Mouse (Mus musculus): ENCODE data around the gene Bdkrb2. TPM values are rescaled to one million over a fixed set of nuclear protein-coding genes. Genes with fewer than 3 reads are reported as not detected.
A peak's percentile ranks its signal among the peaks of the same experiment; 100 is the strongest.

Bdkrb2 gene
- polyA plus RNA-seq, 1 experiment from 2014 or later: 5.3 TPM

DNA sequence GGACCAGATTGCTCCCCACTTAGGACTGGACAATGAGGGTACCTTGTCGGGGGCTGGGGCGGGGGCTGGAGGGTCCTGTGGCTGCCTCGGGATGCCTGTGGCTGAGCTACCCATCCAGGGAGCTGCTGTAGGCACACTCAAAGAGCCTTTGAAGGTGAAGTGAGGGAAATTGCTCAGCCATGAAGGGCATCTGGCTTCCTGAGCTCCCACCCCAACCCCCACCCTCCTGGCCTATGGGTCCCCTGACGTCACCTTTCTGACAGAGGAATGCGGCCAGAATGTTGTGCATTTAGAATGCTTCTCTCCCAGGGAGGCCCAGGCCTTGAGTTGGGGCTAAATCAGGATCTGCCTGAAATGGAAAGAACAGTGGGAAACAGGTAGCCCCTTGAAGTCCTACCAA is 7.9 kb upstream of the Bdkrb2 start:
- Histone ChIP-seq H3K4me3 (ENCODE audit: low read length) (no peak overlapping the region), H3K27me3 (replicated peaks; ENCODE audit: control insufficient read depth, insufficient read depth, low read length) (no peaks in the 10 kb centered on the region), H3K4me2 (ENCODE audit: low read depth, low read length) (no peak overlapping the region), H3K27ac (ENCODE audit: low read length) (no peak overlapping the region), H3K9ac (ENCODE audit: low read depth, low read length) (no peak overlapping the region), H3K4me1 (ENCODE audit: control insufficient read depth, insufficient read depth, low read length) (peaks cover 6% of the 10 kb centered on the region; the same call in 1 of the 2 replicates), H3K36me3 (ENCODE audit: control insufficient read depth, insufficient read depth, low read length) (no peaks in the 10 kb centered on the region), H3K9me3 (ENCODE audit: control insufficient read depth, low read length) (no peaks in the 10 kb centered on the region)
- ATAC-seq: no peak
- 60% methylated on average over 5 of the region's 5 CpGs for WGBS

DNA sequence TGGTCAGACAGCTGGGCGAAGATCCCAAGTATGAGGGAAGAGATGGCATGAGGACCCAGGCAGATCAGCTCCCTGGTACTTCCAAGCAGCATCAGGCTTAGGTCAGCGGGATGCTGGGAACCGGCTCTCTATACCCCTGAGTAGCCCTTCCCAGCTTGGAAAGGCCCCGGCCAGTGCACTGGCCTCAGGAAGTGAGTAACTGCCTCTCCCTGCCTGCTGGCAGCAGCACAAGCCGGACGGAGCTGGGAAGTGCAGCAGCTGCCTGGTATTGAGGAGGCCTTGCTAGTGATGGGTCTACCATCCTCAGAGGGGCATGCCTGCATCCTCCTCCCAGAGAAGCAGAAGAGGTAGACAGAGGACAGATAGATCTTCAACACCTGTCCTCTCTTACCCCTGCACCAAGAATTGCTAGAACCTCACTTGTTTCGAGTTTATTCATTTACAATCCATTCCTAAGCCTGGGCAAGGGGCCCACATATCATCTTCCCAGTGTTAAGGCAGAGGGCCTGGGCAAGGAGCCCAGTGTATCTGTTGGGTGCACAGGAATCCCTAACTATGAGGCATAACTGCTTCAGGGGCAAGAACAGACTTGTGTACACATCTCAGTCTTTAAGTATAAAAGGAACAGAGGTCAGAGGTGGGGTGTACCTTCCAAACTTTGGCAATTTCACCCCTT is 5.6 kb upstream of the Bdkrb2 start:
- Histone ChIP-seq H3K27ac (ENCODE audit: low read length) (peak overlapping the region; percentile 33; the same call in 1 of the 2 replicates), H3K36me3 (ENCODE audit: control insufficient read depth, insufficient read depth, low read length) (no peaks in the 10 kb centered on the region), H3K4me1 (ENCODE audit: control insufficient read depth, insufficient read depth, low read length) (peaks cover 17% of the 10 kb centered on the region), H3K9ac (ENCODE audit: low read depth, low read length) (no peak overlapping the region), H3K4me2 (ENCODE audit: low read depth, low read length) (no peak overlapping the region), H3K9me3 (ENCODE audit: control insufficient read depth, low read length) (no peaks in the 10 kb centered on the region), H3K27me3 (replicated peaks; ENCODE audit: control insufficient read depth, insufficient read depth, low read length) (peaks cover 3% of the 10 kb centered on the region; the same call in 1 of the 2 replicates), H3K4me3 (ENCODE audit: low read length) (no peak overlapping the region)
- ATAC-seq: peak; percentile 26; the same call in 1 of the 2 replicates
- 64% methylated on average over 7 of the region's 7 CpGs for WGBS

DNA sequence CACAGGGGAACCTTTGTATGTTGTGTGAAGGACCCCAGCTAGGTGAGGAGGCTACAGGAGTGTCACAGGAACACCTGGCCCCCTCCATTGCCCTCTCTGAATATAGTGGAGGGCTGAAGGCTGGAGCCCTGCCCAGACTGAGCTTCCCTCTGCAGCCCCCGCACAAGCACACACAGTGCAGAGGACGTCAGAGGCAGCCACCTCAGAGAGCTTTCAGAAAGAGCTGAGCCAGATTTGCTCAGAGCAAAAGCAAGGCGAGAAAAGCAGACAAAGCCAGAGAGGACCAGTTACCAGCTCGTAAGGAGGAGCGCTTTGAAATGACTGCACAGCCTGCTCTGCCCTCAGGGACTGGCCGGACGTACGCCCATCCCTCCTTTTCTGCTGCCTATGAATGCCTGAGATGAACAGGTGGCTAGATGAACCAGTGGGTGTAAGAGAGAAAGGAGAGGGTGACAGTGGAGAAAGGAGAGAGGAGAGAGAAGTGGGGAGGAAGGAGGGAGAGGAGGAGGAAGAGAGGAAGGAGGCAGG is 2.0 kb upstream of the Bdkrb2 start:
- no peaks in the 10 kb centered on the region for H3K9me3 ChIP-seq (ENCODE audit: control insufficient read depth, low read length)
- H3K27ac ChIP-seq (ENCODE audit: low read length): no peak overlapping the region
- peaks cover 16% of the 10 kb centered on the region; the same call in 1 of the 2 replicates for H3K27me3 ChIP-seq (replicated peaks; ENCODE audit: control insufficient read depth, insufficient read depth, low read length)
- peaks cover 28% of the 10 kb centered on the region for H3K4me1 ChIP-seq (ENCODE audit: control insufficient read depth, insufficient read depth, low read length)
- H3K36me3 ChIP-seq (ENCODE audit: control insufficient read depth, insufficient read depth, low read length): no peaks in the 10 kb centered on the region
- no peak overlapping the region for H3K4me3 ChIP-seq (ENCODE audit: low read length)
- ATAC-seq: no peak
- 0 out of 2 replicates have a peak overlapping the region, but pooled peaks have one; percentile 19 for H3K9ac ChIP-seq (ENCODE audit: low read depth, low read length)
- 39% methylated on average over 8 of the region's 8 CpGs for WGBS
- H3K4me2 ChIP-seq (ENCODE audit: low read depth, low read length): no peak overlapping the region

DNA sequence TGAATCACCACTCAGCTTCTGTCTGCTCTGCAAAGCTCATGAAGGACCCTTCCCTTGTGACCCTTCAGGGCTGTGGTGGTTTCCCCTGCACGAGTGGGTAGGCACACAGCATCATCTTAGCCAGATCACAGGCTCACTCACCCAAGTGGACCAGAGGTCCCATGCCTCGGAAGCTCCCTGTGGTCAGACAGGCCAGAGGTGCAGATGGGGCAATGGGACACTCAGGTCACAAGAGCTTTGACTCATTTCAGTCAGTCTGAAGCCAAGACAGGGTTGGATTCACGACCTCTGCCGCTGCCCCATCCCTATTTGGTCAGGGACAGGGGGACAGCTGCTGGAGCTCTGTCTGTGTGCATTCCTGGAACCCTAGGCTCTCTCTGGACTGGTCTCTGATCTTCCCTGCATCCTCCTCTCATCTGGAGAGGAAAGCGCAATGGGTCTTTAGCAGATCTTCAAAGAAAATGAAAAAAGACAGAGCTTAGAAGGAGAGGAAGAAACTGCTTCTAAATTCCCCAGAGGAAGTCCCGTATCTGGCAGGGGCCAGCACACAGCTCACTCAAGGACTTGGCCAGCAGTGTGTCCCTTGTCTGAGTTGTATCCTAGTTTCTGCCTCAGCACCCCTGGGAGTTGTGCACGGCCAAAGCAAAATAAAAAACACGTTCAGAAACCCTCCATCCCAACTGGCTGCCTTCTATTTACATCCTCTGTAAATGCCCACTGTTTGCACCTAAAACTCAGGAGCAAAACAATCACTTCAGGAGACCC is 788 bp upstream of the Bdkrb2 start:
- peak overlapping the region; percentile 60; the same call in 1 of the 2 replicates for H3K9ac ChIP-seq (ENCODE audit: low read depth, low read length)
- WGBS: 36% methylated on average over 8 of the region's 8 CpGs
- peaks cover 16% of the 10 kb centered on the region; the same call in 1 of the 2 replicates for H3K27me3 ChIP-seq (replicated peaks; ENCODE audit: control insufficient read depth, insufficient read depth, low read length)
- no peak overlapping the region; the same call in 1 of the 2 replicates for H3K27ac ChIP-seq (ENCODE audit: low read length)
- no peak for ATAC-seq
- 0 out of 2 replicates have a peak, but pooled peaks cover 3% of the 10 kb centered on the region for H3K9me3 ChIP-seq (ENCODE audit: control insufficient read depth, low read length)
- H3K36me3 ChIP-seq (ENCODE audit: control insufficient read depth, insufficient read depth, low read length): no peaks in the 10 kb centered on the region
- H3K4me3 ChIP-seq (ENCODE audit: low read length): peak overlapping the region; percentile 40
- peak overlapping the region; percentile 48 for H3K4me2 ChIP-seq (ENCODE audit: low read depth, low read length)
- H3K4me1 ChIP-seq (ENCODE audit: control insufficient read depth, insufficient read depth, low read length): peaks cover 28% of the 10 kb centered on the region

DNA sequence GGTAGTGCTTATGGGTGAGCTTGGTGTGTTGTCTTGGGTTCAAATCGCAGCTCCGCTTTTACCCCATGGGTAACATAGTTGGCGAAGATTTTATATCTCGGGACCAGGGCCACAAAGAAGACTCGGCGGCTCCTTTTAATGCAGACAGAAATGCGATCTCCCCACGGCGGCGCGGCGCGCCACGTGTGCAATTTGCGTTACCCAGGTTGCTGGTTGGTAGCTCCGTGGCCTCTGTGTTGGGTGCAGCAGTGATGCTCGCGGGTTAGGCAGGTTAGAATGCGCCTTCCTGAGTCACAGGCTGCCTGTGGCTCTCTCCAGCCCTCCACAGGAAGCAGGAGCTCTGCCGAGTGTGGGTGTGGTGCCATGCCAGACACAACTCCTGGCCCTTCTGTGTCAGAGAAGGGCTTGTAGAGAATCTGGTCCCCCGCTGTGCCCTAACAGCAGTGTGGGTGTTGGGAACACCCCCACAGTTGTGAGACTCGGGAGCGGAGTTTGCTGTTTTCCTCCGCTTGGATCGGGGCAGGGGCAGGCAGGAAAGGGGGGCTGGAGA is 775 bp downstream of the Bdkrb2 start:
- Histone ChIP-seq H3K27me3 (replicated peaks; ENCODE audit: control insufficient read depth, insufficient read depth, low read length) (peaks cover 16% of the 10 kb centered on the region; the same call in 1 of the 2 replicates), H3K4me2 (ENCODE audit: low read depth, low read length) (peak overlapping the region; percentile 48), H3K9ac (ENCODE audit: low read depth, low read length) (peak overlapping the region; percentile 60), H3K36me3 (ENCODE audit: control insufficient read depth, insufficient read depth, low read length) (no peaks in the 10 kb centered on the region), H3K4me1 (ENCODE audit: control insufficient read depth, insufficient read depth, low read length) (peaks cover 28% of the 10 kb centered on the region), H3K4me3 (ENCODE audit: low read length) (peak overlapping the region; percentile 40), H3K9me3 (ENCODE audit: control insufficient read depth, low read length) (0 out of 2 replicates have a peak, but pooled peaks cover 3% of the 10 kb centered on the region), H3K27ac (ENCODE audit: low read length) (no peak overlapping the region)
- no peak; the same call in 1 of the 2 replicates for ATAC-seq
- 12% methylated on average over 25 of the region's 25 CpGs for WGBS

DNA sequence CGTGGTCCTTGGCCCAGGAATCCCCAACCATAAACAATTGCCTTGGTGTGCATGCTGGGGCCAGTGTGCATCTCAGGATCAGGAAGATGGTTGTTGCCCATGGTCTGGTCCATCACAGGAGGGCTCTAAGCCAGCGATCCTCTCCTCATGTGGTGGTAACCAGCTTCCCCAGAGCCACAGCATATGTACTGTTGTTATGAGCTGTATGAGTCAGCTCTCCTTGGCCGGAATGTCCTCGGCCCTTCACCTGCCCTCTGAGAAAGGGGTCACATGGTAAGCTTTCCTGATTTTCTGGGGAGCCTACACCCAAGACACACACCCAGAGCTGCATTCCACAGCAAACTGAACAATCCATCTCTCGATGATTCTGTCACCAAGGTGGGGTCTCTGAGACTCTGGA is 2.2 kb downstream of the Bdkrb2 start:
- ATAC-seq: no peak
- Histone ChIP-seq H3K4me2 (ENCODE audit: low read depth, low read length) (no peak overlapping the region), H3K27ac (ENCODE audit: low read length) (no peak overlapping the region), H3K36me3 (ENCODE audit: control insufficient read depth, insufficient read depth, low read length) (no peaks in the 10 kb centered on the region), H3K4me1 (ENCODE audit: control insufficient read depth, insufficient read depth, low read length) (peaks cover 28% of the 10 kb centered on the region), H3K4me3 (ENCODE audit: low read length) (no peak overlapping the region), H3K9ac (ENCODE audit: low read depth, low read length) (no peak overlapping the region), H3K27me3 (replicated peaks; ENCODE audit: control insufficient read depth, insufficient read depth, low read length) (peaks cover 16% of the 10 kb centered on the region; the same call in 1 of the 2 replicates), H3K9me3 (ENCODE audit: control insufficient read depth, low read length) (0 out of 2 replicates have a peak, but pooled peaks cover 3% of the 10 kb centered on the region)
- WGBS: 66% methylated on average over 5 of the region's 5 CpGs

DNA sequence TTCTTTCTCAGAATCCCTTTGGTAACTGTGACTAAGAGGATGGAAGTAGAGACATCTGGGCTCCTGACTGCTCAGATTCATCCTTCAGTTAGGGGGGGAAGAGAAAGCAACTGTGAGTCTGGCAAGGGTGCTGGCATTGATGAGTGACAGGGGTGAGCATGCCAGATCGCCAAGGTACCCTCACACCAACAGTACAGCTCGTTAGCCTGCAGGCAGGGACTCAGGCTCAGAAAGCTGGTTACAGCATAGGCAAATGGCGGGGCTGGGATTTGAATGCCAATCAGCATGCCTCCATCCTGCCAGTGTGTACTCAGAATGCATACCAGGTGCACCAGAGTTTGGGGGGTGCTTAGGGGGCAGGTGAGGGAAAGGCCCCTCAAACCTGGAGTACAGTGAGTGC is 8.8 kb downstream of the Bdkrb2 start:
- H3K4me1 ChIP-seq (ENCODE audit: control insufficient read depth, insufficient read depth, low read length): no peaks in the 10 kb centered on the region
- ATAC-seq: no peak
- H3K36me3 ChIP-seq (ENCODE audit: control insufficient read depth, insufficient read depth, low read length): no peaks in the 10 kb centered on the region
- no peaks in the 10 kb centered on the region for H3K27me3 ChIP-seq (replicated peaks; ENCODE audit: control insufficient read depth, insufficient read depth, low read length)
- 77% methylated on average over 3 of the region's 3 CpGs for WGBS
- 0 out of 2 replicates have a peak, but pooled peaks cover 2% of the 10 kb centered on the region for H3K9me3 ChIP-seq (ENCODE audit: control insufficient read depth, low read length)
- H3K4me2 ChIP-seq (ENCODE audit: low read depth, low read length): no peak overlapping the region
- no peak overlapping the region for H3K27ac ChIP-seq (ENCODE audit: low read length)
- no peak overlapping the region for H3K9ac ChIP-seq (ENCODE audit: low read depth, low read length)
- H3K4me3 ChIP-seq (ENCODE audit: low read length): no peak overlapping the region

DNA sequence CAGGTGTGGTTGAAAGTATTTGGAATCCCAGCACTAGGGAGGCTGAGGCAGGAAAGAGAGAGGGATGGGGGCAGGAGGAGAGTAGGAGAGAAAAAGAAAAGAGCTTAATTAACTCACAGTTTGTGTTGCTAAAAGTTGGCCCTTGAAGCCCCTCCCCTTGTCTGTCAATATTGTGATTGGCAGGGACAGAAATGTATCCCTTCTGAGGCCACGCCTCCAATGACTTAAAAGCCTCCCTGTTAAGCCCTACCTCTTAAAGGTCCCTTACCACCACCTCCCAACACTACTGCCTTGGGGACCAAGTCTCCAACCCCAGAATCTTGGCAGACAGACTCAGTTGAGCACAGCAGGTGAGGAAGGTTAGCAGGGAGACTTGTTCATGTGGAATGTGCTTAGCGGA is 9.6 kb downstream of the Bdkrb2 start:
- ATAC-seq: no peak
- no peaks in the 10 kb centered on the region for H3K36me3 ChIP-seq (ENCODE audit: control insufficient read depth, insufficient read depth, low read length)
- no peak overlapping the region for H3K4me2 ChIP-seq (ENCODE audit: low read depth, low read length)
- H3K4me3 ChIP-seq (ENCODE audit: low read length): no peak overlapping the region
- H3K9me3 ChIP-seq (ENCODE audit: control insufficient read depth, low read length): no peaks in the 10 kb centered on the region
- no peaks in the 10 kb centered on the region for H3K27me3 ChIP-seq (replicated peaks; ENCODE audit: control insufficient read depth, insufficient read depth, low read length)
- H3K4me1 ChIP-seq (ENCODE audit: control insufficient read depth, insufficient read depth, low read length): no peaks in the 10 kb centered on the region
- 81% methylated on average over 2 of the region's 2 CpGs for WGBS
- H3K27ac ChIP-seq (ENCODE audit: low read length): no peak overlapping the region
- no peak overlapping the region for H3K9ac ChIP-seq (ENCODE audit: low read depth, low read length)

DNA sequence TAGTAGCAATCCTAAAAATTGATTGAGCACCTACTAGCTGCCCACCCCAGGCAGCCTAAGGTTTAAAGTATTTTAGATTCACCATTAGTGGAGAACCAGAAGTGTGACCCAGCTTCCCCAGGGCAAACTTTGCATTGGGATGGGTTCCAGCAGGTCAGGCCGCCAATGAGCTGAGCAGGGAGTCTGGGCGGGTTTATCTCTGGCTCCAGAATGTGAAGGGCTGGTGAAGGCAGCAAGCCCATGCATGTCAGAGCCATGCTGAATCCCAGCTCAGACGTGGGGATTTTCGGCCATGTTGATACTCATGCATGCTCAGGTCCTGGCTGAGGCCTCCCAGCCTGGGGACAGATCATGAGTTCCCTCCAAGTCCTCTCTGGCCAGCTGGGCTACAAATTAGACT is 11.3 kb downstream of the Bdkrb2 start:
- Histone ChIP-seq H3K9me3 (ENCODE audit: control insufficient read depth, low read length) (no peaks in the 10 kb centered on the region), H3K27me3 (replicated peaks; ENCODE audit: control insufficient read depth, insufficient read depth, low read length) (no peaks in the 10 kb centered on the region), H3K27ac (ENCODE audit: low read length) (no peak overlapping the region), H3K4me3 (ENCODE audit: low read length) (no peak overlapping the region), H3K4me1 (ENCODE audit: control insufficient read depth, insufficient read depth, low read length) (no peaks in the 10 kb centered on the region), H3K4me2 (ENCODE audit: low read depth, low read length) (no peak overlapping the region), H3K9ac (ENCODE audit: low read depth, low read length) (no peak overlapping the region), H3K36me3 (ENCODE audit: control insufficient read depth, insufficient read depth, low read length) (no peaks in the 10 kb centered on the region)
- WGBS: 90% methylated on average over 4 of the region's 4 CpGs
- no peak for ATAC-seq

Data from intestine, embryonic 16.5 days (tissue).